In genomic region chr4:155005278-155005677, GRCm38 (mm10) we compare ENCODE assay signal across 28 mouse cellular contexts. TPM values are rescaled to one million over a fixed set of nuclear protein-coding genes. Genes with fewer than 3 reads are reported as not detected.
DNase-seq lines count a peak whose midpoint lies in the region; ATAC-seq and TF ChIP-seq lines count a peak whose summit lies in the region.
"Had no signal": no experiment of that assay in that cellular context is flagged by ENCODE, and none has a peak within 500 bp of the region (broad histone marks: within the 10 kb centered on the region; RNA-seq: fewer than 3 reads in every experiment).

No protein-coding gene starts in this region.

- no peak for TF ChIP-seq CTCF in kidney, postnatal 0 days (IDR thresholded peaks at IDR 0.05; ENCODE audit: low read depth)

- WGBS in hindbrain, embryonic 12.5 days, result 93% methylated on average over 3 of the region's 3 CpGs
- WGBS in hindbrain, embryonic 13.5 days, result 90% methylated on average over 3 of the region's 3 CpGs
- WGBS in kidney, postnatal 0 days, result 55% methylated on average over 3 of the region's 3 CpGs
- 88% methylated on average over 3 of the region's 3 CpGs for WGBS in neural tube, embryonic 15.5 days

- DNase-seq in kidney, postnatal 0 days (ENCODE audit: low spot score), result no peak
- no peak for DNase-seq in kidney, postnatal 10 days
- no peak for DNase-seq in neural tube, embryonic 10.5 days (ENCODE audit: extremely low spot score, low spot score)
- no peak for DNase-seq in spleen, postnatal 10 days (ENCODE audit: low spot score in 2 of 2)
- DNase-seq: adrenal gland, postnatal 10 days; adrenal gland, postnatal 36 days; B cell, adult 2 months; cerebellum, adult 11 months; cerebellum, adult 2 months; cerebellum, adult 9-11 months; cerebellum, postnatal 25 days; gastrocnemius, postnatal 10 days; gastrocnemius, postnatal 36 days; heart, adult 2 months; heart, postnatal 14 days; heart, postnatal 4 days had no signal

- H3K9ac ChIP-seq in hindbrain, embryonic 12.5 days, result peak overlapping the region; percentile 6; the same call in 1 of the 2 replicates
- no peak overlapping the region for H3K9ac ChIP-seq in hindbrain, embryonic 13.5 days
- no peak overlapping the region for H3K9ac ChIP-seq in kidney, postnatal 0 days (ENCODE audit: low read depth, low read length)
- H3K9ac ChIP-seq in neural tube, embryonic 15.5 days (replicated peaks), result no peak overlapping the region
- H3K9ac ChIP-seq: embryonic facial prominence, embryonic 12.5 days; embryonic facial prominence, embryonic 15.5 days; forebrain, embryonic 15.5 days; heart, embryonic 13.5 days; hindbrain, embryonic 15.5 days had no signal

- H3K27me3 ChIP-seq in hindbrain, embryonic 12.5 days, result peaks cover 7% of the 10 kb centered on the region
- H3K27me3 ChIP-seq in hindbrain, embryonic 13.5 days, result peaks cover 4% of the 10 kb centered on the region; the same call in 1 of the 2 replicates
- no peaks in the 10 kb centered on the region for H3K27me3 ChIP-seq in kidney, postnatal 0 days (ENCODE audit: insufficient read depth, low read length)
- 0 out of 2 replicates have a peak, but pooled peaks cover 2% of the 10 kb centered on the region for H3K27me3 ChIP-seq in neural tube, embryonic 15.5 days (replicated peaks)
- H3K27me3 ChIP-seq: embryonic facial prominence, embryonic 12.5 days; embryonic facial prominence, embryonic 15.5 days; forebrain, embryonic 15.5 days; hindbrain, embryonic 15.5 days; Patski had no signal

- H3K4me2 ChIP-seq in hindbrain, embryonic 12.5 days (replicated peaks), result no peak overlapping the region
- no peak overlapping the region for H3K4me2 ChIP-seq in hindbrain, embryonic 13.5 days
- no peak overlapping the region for H3K4me2 ChIP-seq in kidney, postnatal 0 days (ENCODE audit: low read length)
- no peak overlapping the region for H3K4me2 ChIP-seq in neural tube, embryonic 15.5 days
- H3K4me2 ChIP-seq: embryonic facial prominence, embryonic 12.5 days; embryonic facial prominence, embryonic 15.5 days; forebrain, embryonic 15.5 days; heart, embryonic 13.5 days; hindbrain, embryonic 15.5 days had no signal

- H3K4me1 ChIP-seq in hindbrain, embryonic 12.5 days, result peaks cover 5% of the 10 kb centered on the region; the same call in 1 of the 2 replicates
- H3K4me1 ChIP-seq in hindbrain, embryonic 13.5 days (replicated peaks), result peaks cover 12% of the 10 kb centered on the region
- no peaks in the 10 kb centered on the region for H3K4me1 ChIP-seq in kidney, postnatal 0 days (replicated peaks; ENCODE audit: insufficient read depth, low read length)
- no peaks in the 10 kb centered on the region for H3K4me1 ChIP-seq in neural tube, embryonic 15.5 days
- H3K4me1 ChIP-seq: embryonic facial prominence, embryonic 12.5 days; embryonic facial prominence, embryonic 15.5 days; forebrain, embryonic 15.5 days; hindbrain, embryonic 15.5 days had no signal

- H3K27ac ChIP-seq in hindbrain, embryonic 12.5 days, result no peak overlapping the region
- H3K27ac ChIP-seq in hindbrain, embryonic 13.5 days, result no peak overlapping the region
- H3K27ac ChIP-seq in kidney, postnatal 0 days, result no peak overlapping the region
- 0 out of 2 replicates have a peak overlapping the region, but pooled peaks have one; percentile 28 for H3K27ac ChIP-seq in neural tube, embryonic 15.5 days (replicated peaks)
- H3K27ac ChIP-seq: embryonic facial prominence, embryonic 12.5 days; embryonic facial prominence, embryonic 15.5 days; forebrain, embryonic 15.5 days; heart, adult 2 months; heart, embryonic 10.5 days; heart, embryonic 13.5 days; hindbrain, embryonic 15.5 days had no signal

- no peaks in the 10 kb centered on the region for H3K9me3 ChIP-seq in hindbrain, embryonic 12.5 days (replicated peaks)
- H3K9me3 ChIP-seq in hindbrain, embryonic 13.5 days, result no peaks in the 10 kb centered on the region
- no peaks in the 10 kb centered on the region for H3K9me3 ChIP-seq in kidney, postnatal 0 days (replicated peaks; ENCODE audit: low read length)
- H3K9me3 ChIP-seq in neural tube, embryonic 15.5 days (replicated peaks), result no peaks in the 10 kb centered on the region
- H3K9me3 ChIP-seq: embryonic facial prominence, embryonic 12.5 days; embryonic facial prominence, embryonic 15.5 days; forebrain, embryonic 15.5 days; G1E; heart, embryonic 10.5 days; heart, embryonic 13.5 days; hindbrain, embryonic 15.5 days had no signal

- H3K4me3 ChIP-seq in hindbrain, embryonic 12.5 days, result no peak overlapping the region
- no peak overlapping the region for H3K4me3 ChIP-seq in hindbrain, embryonic 13.5 days
- H3K4me3 ChIP-seq in kidney, postnatal 0 days (replicated peaks; ENCODE audit: low read depth, low read length), result no peak overlapping the region
- no peak overlapping the region for H3K4me3 ChIP-seq in neural tube, embryonic 15.5 days (replicated peaks)
- H3K4me3 ChIP-seq: embryonic facial prominence, embryonic 12.5 days; embryonic facial prominence, embryonic 15.5 days; forebrain, embryonic 15.5 days; heart, adult 2 months; heart, embryonic 10.5 days; heart, embryonic 13.5 days; hindbrain, embryonic 15.5 days had no signal

- no peak for ATAC-seq in hindbrain, embryonic 12.5 days (ENCODE audit: low FRiP score)
- ATAC-seq in hindbrain, embryonic 13.5 days (ENCODE audit: low FRiP score), result no peak
- ATAC-seq in kidney, postnatal 0 days (replicated peaks; ENCODE audit: low FRiP score, low read depth), result 0 out of 2 replicates have a peak, but pooled peaks have one; percentile 42
- no peak for ATAC-seq in neural tube, embryonic 15.5 days (ENCODE audit: low FRiP score)
- ATAC-seq: forebrain, embryonic 15.5 days; inflammation-experienced regulatory T-cells, adult 6 months; Patski had no signal

- no peaks in the 10 kb centered on the region for H3K36me3 ChIP-seq in hindbrain, embryonic 12.5 days
- H3K36me3 ChIP-seq in hindbrain, embryonic 13.5 days, result no peaks in the 10 kb centered on the region
- H3K36me3 ChIP-seq in kidney, postnatal 0 days (ENCODE audit: insufficient read depth, low read length), result no peaks in the 10 kb centered on the region
- no peaks in the 10 kb centered on the region for H3K36me3 ChIP-seq in neural tube, embryonic 15.5 days
- H3K36me3 ChIP-seq: embryonic facial prominence, embryonic 12.5 days; embryonic facial prominence, embryonic 15.5 days; forebrain, embryonic 15.5 days; G1E; heart, embryonic 10.5 days; heart, embryonic 13.5 days; hindbrain, embryonic 15.5 days had no signal

RNA-seq across cellular contexts. Expression of gene Pank4, which starts 41.4 kb away (rescaled TPM):
- polyA plus RNA-seq in hindbrain, embryonic 12.5 days (2016; fragmentation: Nextera tagmentation; extraction: Ambion mirVana), result 42.5 and 44.5 TPM in 2 replicates
- polyA plus RNA-seq in hindbrain, embryonic 13.5 days (2015; fragmentation: Nextera tagmentation; extraction: Ambion mirVana), result 37.4 and 38.1 TPM in 2 replicates
- polyA plus RNA-seq in kidney, postnatal 0 days (2015; fragmentation: Nextera tagmentation; extraction: Ambion mirVana), result 30.4 TPM in 2 replicates
- 37.4 and 40.6 TPM in 2 replicates for polyA plus RNA-seq in neural tube, embryonic 15.5 days (2015; fragmentation: Nextera tagmentation; extraction: Ambion mirVana)

RNA-seq across cellular contexts. Expression of gene Hes5, which starts 44.6 kb away (rescaled TPM):
- 293 and 329 TPM in 2 replicates for polyA plus RNA-seq in hindbrain, embryonic 12.5 days (2016; fragmentation: Nextera tagmentation; extraction: Ambion mirVana)
- polyA plus RNA-seq in hindbrain, embryonic 13.5 days (2015; fragmentation: Nextera tagmentation; extraction: Ambion mirVana), result 154 and 185 TPM in 2 replicates
- 5.8 and 6.2 TPM in 2 replicates for polyA plus RNA-seq in kidney, postnatal 0 days (2015; fragmentation: Nextera tagmentation; extraction: Ambion mirVana)
- polyA plus RNA-seq in neural tube, embryonic 15.5 days (2015; fragmentation: Nextera tagmentation; extraction: Ambion mirVana), result 80.3 and 113 TPM in 2 replicates
- polyA plus RNA-seq: G1E, Patski had no signal

RNA-seq across cellular contexts. Expression of gene Plch2, which starts 51.3 kb away (rescaled TPM):
- 5.0 and 5.5 TPM in 2 replicates for polyA plus RNA-seq in hindbrain, embryonic 12.5 days (2016; fragmentation: Nextera tagmentation; extraction: Ambion mirVana)
- 8.4 and 11.1 TPM in 2 replicates for polyA plus RNA-seq in hindbrain, embryonic 13.5 days (2015; fragmentation: Nextera tagmentation; extraction: Ambion mirVana)
- polyA plus RNA-seq in kidney, postnatal 0 days (2015; fragmentation: Nextera tagmentation; extraction: Ambion mirVana), result 2.1 and 2.3 TPM in 2 replicates
- polyA plus RNA-seq in neural tube, embryonic 15.5 days (2015; fragmentation: Nextera tagmentation; extraction: Ambion mirVana), result 16.0 and 18.7 TPM in 2 replicates
- polyA plus RNA-seq: inflammation-experienced regulatory T-cells, adult 6 months had no signal

Comparison
In these comparisons a context has a peak if more than half of its experiments do, and no peak if none do; other contexts are left out.
1. RNA of gene Hes5, which starts 44.6 kb away (polyA plus RNA-seq): 293 to 329 TPM in hindbrain, embryonic 12.5 days, 154 to 185 TPM in hindbrain, embryonic 13.5 days and 80.3 to 113 TPM in neural tube, embryonic 15.5 days; 5.8 to 6.2 TPM in kidney, postnatal 0 days; every median in the first group is over 10 times any median in the second.